Mouse (Mus musculus) erythroblast, embryonic 14.5 days (primary cell): ENCODE measurements around the gene Lemd2. TPM values are rescaled to one million over a fixed set of nuclear protein-coding genes. Genes with fewer than 3 reads are reported as not detected.

Experiments
- H3K27me3 ChIP-seq: 2 replicates; pipeline ENCODE4 v1.6.1; 2012; ENCODE audit warnings: inconsistent platforms; ENCODE audit not compliant: control insufficient read depth
- H3K36me3 ChIP-seq: 2 replicates; pipeline ENCODE4 v1.6.1; 2012; ENCODE audit warnings: mild to moderate bottlenecking, inconsistent platforms; ENCODE audit not compliant: control insufficient read depth
- H3K4me1 ChIP-seq: 2 replicates; pipeline ENCODE4 v1.6.1; 2012; ENCODE audit warnings: inconsistent platforms; ENCODE audit not compliant: control insufficient read depth
- H3K4me3 ChIP-seq: replicated peaks from 2 replicates; pipeline ENCODE3; 2012; ENCODE audit warnings: moderate library complexity, mild to moderate bottlenecking, inconsistent platforms
- H3K9me3 ChIP-seq: 2 replicates; pipeline ENCODE4 v1.6.1; 2012; ENCODE audit warnings: low read length, inconsistent platforms, mixed read lengths; ENCODE audit not compliant: control insufficient read depth
- GATA1 ChIP-seq: IDR thresholded peaks from 2 replicates; pipeline ENCODE4 v1.6.1; 2012; ENCODE audit warnings: low read length, inconsistent platforms, mixed read lengths
- TAL1 ChIP-seq: IDR thresholded peaks from 3 replicates; pipeline ENCODE4 v1.6.1; 2012; ENCODE audit warnings: low read length, inconsistent platforms, mixed read lengths
- polyA plus RNA-seq: library from polyadenylated mRNA; stranded (reverse); fragments of >175 nt; gene quantifications from 2 replicates; pipeline ENCODE4 v1.2.3, GENCODE M21; 2012

Gene Lemd2
- polyA plus RNA-seq, 1 experiment: 6.5 TPM

DNA sequence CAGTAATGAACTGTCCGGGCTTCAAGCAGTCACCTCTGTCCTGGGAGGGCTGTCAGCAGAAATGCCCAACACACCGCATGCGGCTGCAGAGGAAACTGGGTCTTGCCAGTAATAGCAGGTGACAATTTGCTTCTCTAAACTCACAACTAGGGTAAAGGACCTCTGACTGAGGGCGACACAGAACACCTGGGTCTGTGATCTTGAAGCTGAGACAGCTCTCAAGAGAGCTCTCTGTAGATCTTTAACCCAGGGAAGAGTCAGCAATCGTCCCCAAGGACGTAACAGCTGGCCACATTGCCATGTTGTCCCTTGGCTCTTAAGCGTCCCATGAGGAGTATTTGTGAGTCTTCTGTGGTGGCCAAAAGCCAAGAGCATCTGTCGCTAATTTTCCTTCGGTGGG is 31.8 kb downstream of the Lemd2 start:
- H3K9me3 ChIP-seq: no peaks in the 10 kb centered on the region
- TF ChIP-seq GATA1 (no peak), TAL1 (no peak)
- no peaks in the 10 kb centered on the region for H3K27me3 ChIP-seq
- peaks cover 7% of the 10 kb centered on the region for H3K4me1 ChIP-seq
- H3K36me3 ChIP-seq: no peaks in the 10 kb centered on the region
- no peak overlapping the region for H3K4me3 ChIP-seq

DNA sequence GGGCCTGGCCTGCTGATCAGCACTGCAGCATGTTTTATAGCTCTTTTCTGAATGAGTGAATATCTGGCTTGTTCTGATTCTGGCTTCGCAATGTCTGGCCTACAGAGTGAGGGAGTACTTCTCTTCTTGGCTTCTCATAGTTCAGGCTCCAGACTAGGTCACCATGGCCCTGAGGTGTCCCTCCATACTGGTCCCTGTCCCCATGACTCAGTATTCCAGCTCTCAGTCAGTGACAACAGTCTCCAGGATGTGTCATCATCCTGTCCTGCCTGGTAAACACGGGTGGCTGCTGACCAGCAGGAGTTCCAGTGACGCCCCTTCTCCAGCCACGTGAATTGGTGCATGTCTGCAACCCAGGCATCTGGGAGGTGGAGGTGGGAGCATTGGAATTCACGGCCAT is 33.1 kb downstream of the Lemd2 start:
- H3K36me3 ChIP-seq: no peaks in the 10 kb centered on the region
- TF ChIP-seq TAL1 (no peak), GATA1 (no peak)
- no peaks in the 10 kb centered on the region for H3K27me3 ChIP-seq
- peaks cover 20% of the 10 kb centered on the region for H3K4me1 ChIP-seq
- no peak overlapping the region for H3K4me3 ChIP-seq
- H3K9me3 ChIP-seq: no peaks in the 10 kb centered on the region

DNA sequence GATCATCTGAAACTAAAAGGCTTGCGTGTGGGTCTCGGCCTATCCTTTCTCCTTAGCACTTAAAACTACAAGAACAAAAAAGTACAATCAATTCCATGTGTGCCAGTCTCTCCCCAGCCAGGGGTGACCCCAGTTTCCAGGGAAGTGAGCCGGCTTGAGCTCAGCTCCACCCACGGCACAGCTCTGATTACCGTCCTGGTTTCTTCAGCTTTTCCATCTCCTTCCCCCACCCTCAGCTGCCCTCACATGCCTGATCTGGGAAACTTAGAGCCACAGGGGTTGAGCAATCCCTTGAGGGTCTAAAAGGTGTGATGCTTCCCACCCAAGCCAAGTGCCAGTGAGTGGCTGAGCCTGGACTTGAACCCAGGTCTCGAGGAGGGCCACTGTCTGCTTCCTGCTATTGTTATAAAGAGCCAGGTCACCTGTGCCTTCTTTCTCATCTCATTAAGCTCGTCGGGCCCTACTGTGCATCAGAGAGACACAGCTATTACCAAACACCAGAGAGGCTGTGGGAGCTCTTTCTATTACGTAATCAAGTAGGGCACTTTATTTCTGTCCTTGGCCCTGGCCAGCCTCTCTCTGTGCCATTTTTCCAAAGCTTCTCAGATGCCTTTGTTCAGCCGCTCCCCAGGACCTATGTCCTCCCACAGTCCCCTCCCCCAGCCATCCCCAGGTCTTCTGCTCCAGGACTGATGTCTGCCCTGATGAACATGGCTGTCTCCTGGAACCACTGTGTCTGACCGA is 34.1 kb downstream of the Lemd2 start:
- TF ChIP-seq GATA1 (no peak), TAL1 (no peak)
- Histone ChIP-seq H3K36me3 (no peaks in the 10 kb centered on the region), H3K9me3 (no peaks in the 10 kb centered on the region), H3K4me1 (peaks cover 25% of the 10 kb centered on the region), H3K4me3 (no peak overlapping the region), H3K27me3 (no peaks in the 10 kb centered on the region)

DNA sequence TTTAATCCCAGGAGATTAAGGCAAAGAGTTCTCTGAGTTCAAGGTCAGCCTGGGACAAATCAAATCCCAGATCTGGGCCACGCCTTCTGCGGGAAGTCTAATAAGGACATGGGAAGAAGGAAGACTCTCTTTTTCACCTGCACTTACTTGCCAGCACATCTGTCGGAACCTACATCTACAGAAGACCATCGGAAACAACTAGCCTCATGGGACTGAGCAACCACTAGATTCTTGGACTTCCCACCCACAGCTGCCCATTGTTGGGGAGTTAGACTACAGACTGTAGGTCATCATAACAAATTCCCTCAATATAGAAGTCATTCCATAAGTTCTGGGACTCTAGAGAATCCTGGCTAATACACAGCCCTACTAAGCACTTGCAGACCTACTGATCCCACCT is 35.7 kb downstream of the Lemd2 start:
- TF ChIP-seq GATA1: no peak
- no peak for TF ChIP-seq TAL1
- H3K27me3 ChIP-seq: no peaks in the 10 kb centered on the region

DNA sequence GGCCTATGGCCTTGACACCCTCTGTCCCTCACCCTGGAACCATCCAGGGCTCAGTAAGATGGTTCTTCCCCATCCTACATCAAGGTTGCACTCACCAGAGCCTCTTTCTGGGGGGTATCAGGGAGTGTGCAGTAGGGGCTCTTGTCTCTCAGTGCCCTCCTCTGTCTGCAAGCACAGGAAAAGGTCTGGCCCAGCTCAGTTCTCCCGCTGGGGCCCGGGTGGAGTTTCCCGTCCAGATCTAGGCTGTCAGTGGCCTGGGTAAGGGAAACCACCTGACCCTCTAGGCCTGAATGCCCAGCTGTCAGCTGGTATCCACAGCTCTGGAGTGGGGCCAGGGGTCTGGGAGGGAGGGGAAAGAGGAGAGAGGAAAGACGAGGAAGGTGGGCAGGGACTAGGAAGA is 36.7 kb downstream of the Lemd2 start, which contains the start of gene Ip6k3:
Gene Ip6k3 (minus strand): TSS at position 251 of the 400 bp plus-strand sequence.
- TF ChIP-seq TAL1 (no peak), GATA1 (no peak)
- Histone ChIP-seq H3K9me3 (no peaks in the 10 kb centered on the region), H3K4me1 (peaks cover 29% of the 10 kb centered on the region), H3K4me3 (no peak within 1 kb of the TSS), H3K27me3 (no peaks in the 10 kb centered on the region), H3K36me3 (no peaks in the 10 kb centered on the region)

More for the DNA sequence above, 35.7 kb downstream of the Lemd2 start:
- Histone ChIP-seq H3K4me1 (peaks cover 30% of the 10 kb centered on the region), H3K4me3 (no peak overlapping the region), H3K9me3 (no peaks in the 10 kb centered on the region), H3K36me3 (no peaks in the 10 kb centered on the region)

DNA sequence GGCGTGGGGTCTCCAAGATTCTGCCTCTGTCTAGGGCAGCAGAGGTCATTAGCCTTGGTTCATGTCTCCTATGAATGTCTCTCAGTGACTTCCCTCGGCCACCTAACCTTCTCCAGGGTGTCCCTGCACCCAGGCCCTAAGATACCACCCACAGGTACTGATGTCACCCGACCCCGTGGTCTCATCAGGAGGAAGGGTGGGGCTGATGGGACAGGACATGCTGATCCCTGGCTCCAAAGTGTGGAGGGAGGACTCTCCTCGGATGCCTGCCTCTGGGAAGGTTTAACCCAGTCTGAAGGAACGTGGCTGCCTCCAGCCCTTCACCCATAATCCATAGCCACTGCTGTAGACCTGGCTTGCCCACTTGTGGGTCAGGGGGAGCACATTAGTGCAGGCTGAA is 37.4 kb downstream of the Lemd2 start:
- Histone ChIP-seq H3K9me3 (no peaks in the 10 kb centered on the region), H3K36me3 (no peaks in the 10 kb centered on the region), H3K27me3 (no peaks in the 10 kb centered on the region), H3K4me3 (no peak overlapping the region), H3K4me1 (peaks cover 29% of the 10 kb centered on the region)
- TF ChIP-seq GATA1 (no peak), TAL1 (no peak)

DNA sequence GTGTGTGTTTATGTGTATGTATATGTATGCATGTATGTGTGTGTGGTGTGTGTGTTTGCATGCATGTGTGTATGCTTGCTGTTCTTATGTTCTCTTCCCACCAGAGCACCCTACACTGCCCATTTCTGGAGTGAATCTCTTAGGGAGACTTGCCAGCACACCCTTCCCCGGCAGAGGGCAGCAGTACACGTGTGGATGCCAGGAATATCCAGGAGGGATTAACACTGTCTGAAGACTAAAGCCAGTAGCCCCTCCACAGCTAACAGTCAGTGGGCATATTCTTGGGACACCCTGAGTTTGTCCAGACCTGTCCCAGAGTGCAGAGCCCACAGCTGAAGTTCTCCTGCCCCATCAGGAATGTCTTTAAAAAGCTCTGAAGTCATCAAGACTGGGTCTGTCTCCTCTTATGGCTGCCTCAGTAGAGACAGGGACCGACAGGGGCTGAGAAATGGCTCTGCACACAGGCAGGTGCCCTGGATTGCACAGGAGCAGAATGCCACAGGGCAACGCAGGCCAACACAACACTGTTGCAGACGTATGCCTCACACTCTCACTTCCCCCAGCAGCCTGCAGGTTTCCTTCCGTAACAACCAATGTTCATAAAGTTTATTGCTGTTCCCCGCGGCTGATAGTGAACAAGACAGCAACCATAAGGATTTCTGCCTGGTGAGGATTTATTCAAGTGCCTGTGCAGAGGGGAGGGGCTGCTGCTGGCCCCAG is 39.1 kb downstream of the Lemd2 start:
- Histone ChIP-seq H3K9me3 (no peaks in the 10 kb centered on the region), H3K4me1 (peaks cover 29% of the 10 kb centered on the region), H3K27me3 (no peaks in the 10 kb centered on the region), H3K36me3 (no peaks in the 10 kb centered on the region), H3K4me3 (no peak overlapping the region)
- no peak for TF ChIP-seq TAL1
- TF ChIP-seq GATA1: no peak

DNA sequence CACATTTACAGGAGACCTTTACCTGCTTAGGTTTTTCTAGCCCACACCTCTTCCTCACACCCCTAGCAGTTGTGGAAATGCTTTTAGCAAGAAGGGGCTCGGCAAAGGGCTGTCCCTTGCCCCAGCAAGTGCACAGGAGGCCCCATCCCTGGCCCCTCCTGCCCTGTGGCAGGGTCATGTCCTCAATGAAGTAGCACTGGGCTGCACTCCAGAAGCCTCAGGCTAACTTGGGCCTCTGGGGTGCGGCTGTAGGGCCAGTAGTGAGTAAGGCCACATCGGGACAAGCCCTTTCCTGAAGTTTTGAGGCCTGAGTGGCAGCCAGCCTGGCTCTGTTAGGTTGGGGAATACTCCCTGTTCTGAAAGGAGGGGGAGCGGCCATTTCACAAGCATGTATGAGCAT is 43.4 kb downstream of the Lemd2 start:
- no peaks in the 10 kb centered on the region for H3K36me3 ChIP-seq
- TF ChIP-seq TAL1 (no peak), GATA1 (no peak)
- H3K4me3 ChIP-seq: no peak overlapping the region
- H3K27me3 ChIP-seq: no peaks in the 10 kb centered on the region
- H3K9me3 ChIP-seq: no peaks in the 10 kb centered on the region
- H3K4me1 ChIP-seq: peaks cover 44% of the 10 kb centered on the region

DNA sequence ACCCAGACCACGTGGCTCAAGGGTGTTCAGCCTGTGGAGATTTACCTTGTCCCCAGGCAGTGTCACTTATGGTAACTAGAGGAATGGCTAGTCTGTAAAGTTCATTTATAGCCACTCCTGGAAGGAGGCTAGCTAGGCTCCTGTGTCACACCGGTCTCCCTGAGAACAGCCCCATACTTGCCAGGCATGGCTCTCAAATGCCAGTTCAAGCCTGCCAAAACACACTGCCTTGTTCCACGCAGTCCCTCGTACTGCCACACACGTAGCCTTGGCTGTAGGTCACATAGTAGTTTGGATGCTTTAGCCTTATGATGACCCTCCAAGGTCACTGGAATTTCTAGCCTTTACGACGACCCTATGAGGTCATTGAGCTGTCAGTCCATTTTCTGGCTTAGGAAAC is 45.1 kb downstream of the Lemd2 start:
- no peaks in the 10 kb centered on the region for H3K27me3 ChIP-seq
- no peaks in the 10 kb centered on the region for H3K9me3 ChIP-seq
- no peaks in the 10 kb centered on the region for H3K36me3 ChIP-seq
- TF ChIP-seq GATA1 (no peak), TAL1 (no peak)
- H3K4me1 ChIP-seq: peaks cover 48% of the 10 kb centered on the region
- H3K4me3 ChIP-seq: no peak overlapping the region
